Mouse (Mus musculus): ENCODE measurements around the gene Auts2.

- TF ChIP-seq ZNF384 (IDR thresholded peaks at IDR 0.05; ENCODE audit: low read depth, low read length) (no peak), HCFC1 (IDR thresholded peaks at IDR 0.05; ENCODE audit: borderline replicate concordance, insufficient read depth, low read length) (no peak), CHD2 (IDR thresholded peaks at IDR 0.05; ENCODE audit: low read depth, low read length) (no peak)
These were observed 953.1 kb downstream of the Auts2 start for GRCm38 (mm10) chr5:131589948-131590467.
